Mouse (Mus musculus) kidney, postnatal 0 days (tissue): ENCODE results near the gene P4htm. TPM values are rescaled to one million over a fixed set of nuclear protein-coding genes. Genes with fewer than 3 reads are reported as not detected.

Experiments used
- ATAC-seq: fragments of 200-750 bp; cut with Nextera tagmentation; replicated peaks from 2 replicates; pipeline ENCODE4 v1.8.0; 2017; ENCODE audit warnings: low read depth, moderate number of reproducible peaks, moderate TSS enrichment, moderate library complexity; ENCODE audit not compliant: low FRiP score
- DNase-seq: peaks from one replicate; pipeline ENCODE4 v3.0.0-alpha.2; 2016; ENCODE audit warnings: low spot score
- H3K27ac ChIP-seq: fragments of 300-500 bp; sonication (generic); 2 replicates; pipeline ENCODE4 v1.5.1; 2014; ENCODE audit warnings: mild to moderate bottlenecking
- H3K27me3 ChIP-seq: fragments of 300-500 bp; sonication (generic); 2 replicates; pipeline ENCODE4 v1.6.1; 2014; ENCODE audit warnings: low read length, mixed read lengths; ENCODE audit not compliant: insufficient read depth
- H3K36me3 ChIP-seq: fragments of 300-500 bp; sonication (generic); 2 replicates; pipeline ENCODE4 v1.6.1; 2014; ENCODE audit warnings: low read length, mixed read lengths; ENCODE audit not compliant: insufficient read depth
- H3K4me1 ChIP-seq: fragments of 300-500 bp; sonication (generic); replicated peaks from 2 replicates; pipeline ENCODE4 v1.6.1; 2014; ENCODE audit warnings: antibody characterized with exemption, low read length, mixed read lengths; ENCODE audit not compliant: insufficient read depth
- H3K4me2 ChIP-seq: fragments of 300-500 bp; sonication (generic); 2 replicates; pipeline ENCODE4 v1.6.1; 2014; ENCODE audit warnings: mild to moderate bottlenecking, low read length, moderate library complexity, mixed read lengths
- H3K4me3 ChIP-seq: fragments of 300-500 bp; sonication (generic); replicated peaks from 2 replicates; pipeline ENCODE4 v1.5.1; 2014; ENCODE audit warnings: low read depth, low read length
- H3K9ac ChIP-seq: fragments of 300-500 bp; sonication (generic); 2 replicates; pipeline ENCODE4 v1.6.1; 2014; ENCODE audit warnings: low read depth, low read length
- H3K9me3 ChIP-seq: fragments of 300-500 bp; sonication (generic); replicated peaks from 2 replicates; pipeline ENCODE4 v1.6.1; 2016; ENCODE audit warnings: low read length, inconsistent platforms, mixed read lengths
- CTCF ChIP-seq: IDR thresholded peaks from 2 replicates; pipeline ENCODE4 v1.5.1; 2016; ENCODE audit warnings: antibody characterized with exemption, low read depth, mild to moderate bottlenecking, moderate library complexity
- WGBS: fragments of 180-500 bp; shearing (Covaris S2); extraction: QIAGEN DNeasy Blood & Tissue Kit; methylation state at CpG from one replicate; pipeline ENCODE4 v1.1.7; 2014; 5-methylcytosine and 5-hydroxymethylcytosine counted together
- polyA plus RNA-seq: library from polyadenylated mRNA; unstranded; fragments of >200 nt; fragmentation: Nextera tagmentation; extraction: Ambion mirVana; gene quantifications from 2 replicates; pipeline ENCODE4 v1.2.1, GENCODE M21; 2015

Gene P4htm
- 8.3 and 8.6 TPM in 2 replicates for polyA plus RNA-seq

DNA sequence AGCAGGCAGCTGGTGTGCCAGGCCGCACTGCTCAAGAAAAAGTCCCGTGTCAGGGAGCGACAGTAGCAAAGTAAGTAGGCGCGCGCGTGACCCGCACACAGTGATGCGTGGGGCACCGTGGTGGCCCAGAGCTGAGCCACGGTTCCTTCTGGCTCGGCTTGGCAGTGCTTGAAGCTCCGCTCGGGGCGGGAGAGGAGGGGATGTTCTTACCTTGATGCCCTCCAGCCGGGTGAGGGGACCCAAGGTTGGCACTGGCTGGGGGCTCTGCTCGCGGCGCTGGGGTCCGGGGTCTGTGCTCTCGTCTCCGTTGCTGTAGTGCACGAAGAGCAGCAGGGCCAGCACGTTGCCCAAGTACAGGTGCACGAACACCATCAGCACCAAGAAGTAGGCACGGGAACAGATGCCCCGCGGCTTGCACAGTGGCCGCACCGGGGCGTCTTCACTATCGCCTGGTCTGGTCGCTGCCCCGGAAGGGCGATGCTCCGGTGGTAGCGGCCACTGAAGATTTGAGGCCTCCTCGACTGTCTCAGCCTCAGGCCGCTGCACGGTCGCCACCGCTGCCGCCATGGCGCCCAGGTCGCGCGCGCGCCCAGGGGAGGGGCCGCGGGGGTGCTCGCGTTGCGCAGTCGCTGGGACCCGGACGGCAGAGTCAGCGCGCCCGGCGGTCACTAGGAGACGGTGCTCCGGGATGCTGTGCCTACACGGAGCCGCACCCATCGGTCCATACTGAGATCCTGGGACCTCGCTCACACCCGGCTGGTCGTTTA lies at the start of gene P4htm:
Gene P4htm (minus strand): TSS at position 670 of the 767 bp plus-strand sequence.
- Histone ChIP-seq H3K4me2 (peak within 1 kb of the TSS; percentile 62), H3K4me3 (peak within 1 kb of the TSS; percentile 61), H3K9me3 (no peaks in the 10 kb centered on the region), H3K27ac (no peak within 1 kb of the TSS), H3K9ac (peak within 1 kb of the TSS; percentile 65), H3K27me3 (no peaks in the 10 kb centered on the region), H3K4me1 (peaks cover 10% of the 10 kb centered on the region; the same call in 1 of the 2 replicates), H3K36me3 (no peaks in the 10 kb centered on the region)
- peak; percentile 78 for ATAC-seq
- peak; percentile 4; the same call in 1 of the 2 replicates for TF ChIP-seq CTCF
- WGBS: 3% methylated on average over 69 of the region's 69 CpGs
- peak; percentile 72 for DNase-seq

DNA sequence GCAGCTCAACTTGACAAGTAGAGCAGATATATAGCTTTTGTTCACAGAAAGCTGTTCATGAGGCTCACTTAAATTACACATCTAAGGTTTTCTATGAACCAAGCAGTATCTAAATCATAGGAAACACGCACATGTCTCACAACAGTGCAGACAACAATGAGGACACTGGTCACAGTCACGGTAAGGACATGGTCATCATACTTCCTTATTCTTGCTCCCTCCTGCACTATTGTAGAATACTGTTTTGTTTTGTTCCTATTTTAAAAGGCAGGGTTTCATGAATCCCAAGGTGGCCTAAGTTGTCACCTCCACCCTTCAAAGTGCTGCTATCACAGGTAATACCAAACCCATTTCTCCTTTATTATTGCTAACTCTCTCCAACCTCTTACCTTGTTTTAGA lies 42.4 kb upstream of the P4htm start:
- 86% methylated on average over 2 of the region's 2 CpGs for WGBS
- no peaks in the 10 kb centered on the region for H3K4me1 ChIP-seq
- peaks cover 17% of the 10 kb centered on the region for H3K36me3 ChIP-seq
- no peak for TF ChIP-seq CTCF
- H3K4me2 ChIP-seq: no peak overlapping the region
- ATAC-seq (no peak), DNase-seq (no peak)
- H3K4me3 ChIP-seq: no peak overlapping the region
- H3K27me3 ChIP-seq: no peaks in the 10 kb centered on the region
- H3K9me3 ChIP-seq: no peaks in the 10 kb centered on the region
- no peak overlapping the region for H3K27ac ChIP-seq
- no peak overlapping the region for H3K9ac ChIP-seq

DNA sequence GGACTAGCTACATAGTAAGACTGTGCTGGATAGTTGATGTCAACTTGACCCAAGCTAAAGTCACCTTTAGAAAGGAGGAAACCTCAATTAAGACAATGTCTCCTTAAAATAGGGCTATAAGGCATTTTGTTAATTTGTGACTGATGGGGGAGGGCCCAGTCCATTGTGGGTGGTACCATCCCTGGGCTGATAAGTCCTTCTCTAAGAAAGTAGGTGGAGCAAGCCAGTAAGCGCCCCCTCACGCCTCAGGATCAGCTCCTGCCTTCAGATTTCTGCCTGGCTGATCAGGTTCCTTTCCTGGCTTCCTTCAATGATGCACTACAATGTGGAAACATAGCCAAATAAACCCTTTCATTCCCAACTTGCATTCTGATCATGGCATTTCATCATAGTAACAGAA lies 37.9 kb upstream of the P4htm start:
- DNase-seq: no peak
- 86% methylated on average over 2 of the region's 2 CpGs for WGBS
- Histone ChIP-seq H3K4me2 (no peak overlapping the region), H3K9me3 (no peaks in the 10 kb centered on the region), H3K4me3 (no peak overlapping the region), H3K36me3 (peaks cover 13% of the 10 kb centered on the region; the same call in 1 of the 2 replicates), H3K27ac (no peak overlapping the region), H3K9ac (no peak overlapping the region), H3K4me1 (no peaks in the 10 kb centered on the region), H3K27me3 (no peaks in the 10 kb centered on the region)
- no peak for TF ChIP-seq CTCF
- no peak for ATAC-seq

DNA sequence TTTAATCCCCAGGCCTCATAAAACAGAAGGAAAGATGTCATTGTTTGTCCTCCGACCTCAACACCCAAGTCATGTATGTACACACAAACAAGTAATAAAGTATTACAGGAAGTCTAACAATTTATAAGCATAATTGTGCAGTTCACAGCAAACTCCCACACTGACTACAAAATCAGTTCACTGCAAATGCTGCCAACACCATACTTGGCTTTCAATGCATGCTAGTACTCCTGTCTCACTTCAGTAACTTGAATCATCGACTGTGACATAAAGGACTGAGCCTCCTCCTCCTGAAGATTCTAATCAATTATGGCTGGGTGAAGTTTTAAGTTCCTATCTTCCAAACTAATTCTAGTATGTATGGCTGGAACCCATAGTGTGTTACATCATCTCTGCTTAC lies 36.4 kb upstream of the P4htm start:
- no peak overlapping the region for H3K4me3 ChIP-seq
- no peaks in the 10 kb centered on the region for H3K27me3 ChIP-seq
- no peak overlapping the region for H3K27ac ChIP-seq
- 52% methylated on average over 2 of the region's 2 CpGs for WGBS
- TF ChIP-seq CTCF: no peak
- no peaks in the 10 kb centered on the region for H3K4me1 ChIP-seq
- no peak for ATAC-seq
- H3K9ac ChIP-seq: no peak overlapping the region
- H3K36me3 ChIP-seq: 0 out of 2 replicates have a peak, but pooled peaks cover 12% of the 10 kb centered on the region
- H3K4me2 ChIP-seq: no peak overlapping the region
- H3K9me3 ChIP-seq: no peaks in the 10 kb centered on the region
- no peak for DNase-seq

DNA sequence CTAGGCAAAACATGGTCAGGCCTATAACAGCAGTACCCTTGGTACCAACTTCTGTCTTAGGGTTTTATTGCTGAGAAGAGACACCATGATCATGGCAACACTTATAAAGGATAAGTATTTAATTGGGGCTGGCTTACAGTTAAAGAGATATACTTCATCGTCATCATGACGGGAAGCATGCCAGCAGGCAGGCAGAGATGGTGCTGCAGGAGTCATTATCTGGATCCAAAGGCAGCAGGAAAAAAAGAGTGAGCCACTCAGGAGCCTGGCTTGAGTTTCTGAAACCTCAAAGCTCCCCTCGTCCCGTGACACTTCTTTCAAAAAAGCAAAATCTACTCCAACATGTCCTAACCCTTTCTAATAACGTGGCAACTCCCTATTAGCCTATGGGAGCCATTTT lies 34.9 kb upstream of the P4htm start:
- TF ChIP-seq CTCF: no peak
- ATAC-seq: no peak
- 91% methylated on average over 5 of the region's 5 CpGs for WGBS
- Histone ChIP-seq H3K36me3 (0 out of 2 replicates have a peak, but pooled peaks cover 12% of the 10 kb centered on the region), H3K4me3 (no peak overlapping the region), H3K4me1 (no peaks in the 10 kb centered on the region), H3K27me3 (no peaks in the 10 kb centered on the region), H3K4me2 (no peak overlapping the region), H3K27ac (no peak overlapping the region), H3K9ac (no peak overlapping the region), H3K9me3 (no peaks in the 10 kb centered on the region)
- DNase-seq: no peak

DNA sequence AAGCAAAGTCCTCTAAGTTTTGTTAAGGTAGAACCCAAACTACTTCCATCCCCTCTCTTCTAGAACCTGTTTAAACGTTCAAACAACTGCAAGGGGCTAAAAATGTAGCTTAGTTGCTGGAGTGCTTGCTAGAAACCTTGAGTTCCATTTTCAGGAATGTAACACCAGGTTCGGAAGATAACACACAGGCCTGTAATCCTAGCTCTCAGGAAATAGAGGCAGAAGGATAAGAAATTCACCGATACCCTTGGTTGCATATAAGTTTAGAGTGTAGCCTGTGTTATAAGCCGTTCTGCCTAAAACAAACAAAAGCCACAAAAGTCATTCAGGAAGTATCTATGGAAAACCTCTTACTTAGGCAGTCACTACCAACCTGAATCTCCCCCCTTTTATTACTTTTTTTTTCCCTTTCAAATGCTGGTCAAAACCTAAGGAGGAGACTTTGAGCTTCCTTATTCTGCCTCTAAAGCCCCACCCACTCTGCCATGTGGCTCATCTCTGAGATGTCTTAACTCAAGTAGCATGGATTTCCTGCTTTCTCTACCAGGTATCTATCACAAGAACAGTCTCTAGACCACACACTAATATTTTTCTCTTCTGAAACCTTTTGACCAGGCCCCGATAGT lies 34.3 kb upstream of the P4htm start:
- H3K4me2 ChIP-seq: no peak overlapping the region
- 91% methylated on average over 5 of the region's 5 CpGs for WGBS
- H3K9me3 ChIP-seq: no peaks in the 10 kb centered on the region
- DNase-seq (no peak), ATAC-seq (no peak)
- H3K4me3 ChIP-seq: no peak overlapping the region
- no peak for TF ChIP-seq CTCF
- no peaks in the 10 kb centered on the region for H3K4me1 ChIP-seq
- no peak overlapping the region for H3K27ac ChIP-seq
- no peak overlapping the region for H3K9ac ChIP-seq
- H3K36me3 ChIP-seq: 0 out of 2 replicates have a peak, but pooled peaks cover 12% of the 10 kb centered on the region
- no peaks in the 10 kb centered on the region for H3K27me3 ChIP-seq
